Mouse (Mus musculus): Measurements from ENCODE around the gene Atp6ap2.

GRCm38 (mm10) chrX:12653879-12654278, 66.3 kb downstream of the Atp6ap2 start:
- TF ChIP-seq HCFC1 (IDR thresholded peaks at IDR 0.05; ENCODE audit: borderline replicate concordance, insufficient read depth, low read length) = no peak
- no peak for TF ChIP-seq MAFK (IDR thresholded peaks at IDR 0.05; ENCODE audit: insufficient read depth, low read depth, low read length)
- no peak for TF ChIP-seq ZNF384 (IDR thresholded peaks at IDR 0.05; ENCODE audit: low read depth, low read length)

Data from ES-E14 (cell line).